Mouse (Mus musculus) C2C12 (cell line): ENCODE results near the gene Sart3.

Source experiments
- CEBPB ChIP-seq: IDR thresholded peaks from one replicate; pipeline ENCODE4 v1.6.1; 2011; ENCODE audit warnings: low read depth, mild to moderate bottlenecking, control low read depth, moderate library complexity
- CTCF ChIP-seq: IDR thresholded peaks from one replicate; pipeline ENCODE4 v1.5.1; 2011; ENCODE audit not compliant: control insufficient read depth, insufficient read depth, insufficient read length
- FOSL1 ChIP-seq: IDR thresholded peaks from one replicate; pipeline ENCODE4 v1.8.0; 2011; ENCODE audit warnings: mild to moderate bottlenecking, low read length; ENCODE audit not compliant: poor library complexity, insufficient read depth, severe bottlenecking
- MAX ChIP-seq: IDR thresholded peaks from one replicate; pipeline ENCODE4 v1.6.1; 2011; ENCODE audit warnings: mild to moderate bottlenecking, control low read depth
- MYOD1 ChIP-seq: IDR thresholded peaks from one replicate; pipeline ENCODE4 v1.6.1; 2011; ENCODE audit warnings: low read depth; ENCODE audit not compliant: control insufficient read depth, insufficient read length
- MYOG ChIP-seq: IDR thresholded peaks from one replicate; pipeline ENCODE4 v1.6.1; 2011; ENCODE audit not compliant: control insufficient read depth, insufficient read length; ENCODE audit errors: extremely low read depth
- USF1 ChIP-seq: IDR thresholded peaks from one replicate; pipeline ENCODE4 v1.6.1; 2011; ENCODE audit warnings: low read depth, mild to moderate bottlenecking, control low read depth, moderate library complexity

DNA sequence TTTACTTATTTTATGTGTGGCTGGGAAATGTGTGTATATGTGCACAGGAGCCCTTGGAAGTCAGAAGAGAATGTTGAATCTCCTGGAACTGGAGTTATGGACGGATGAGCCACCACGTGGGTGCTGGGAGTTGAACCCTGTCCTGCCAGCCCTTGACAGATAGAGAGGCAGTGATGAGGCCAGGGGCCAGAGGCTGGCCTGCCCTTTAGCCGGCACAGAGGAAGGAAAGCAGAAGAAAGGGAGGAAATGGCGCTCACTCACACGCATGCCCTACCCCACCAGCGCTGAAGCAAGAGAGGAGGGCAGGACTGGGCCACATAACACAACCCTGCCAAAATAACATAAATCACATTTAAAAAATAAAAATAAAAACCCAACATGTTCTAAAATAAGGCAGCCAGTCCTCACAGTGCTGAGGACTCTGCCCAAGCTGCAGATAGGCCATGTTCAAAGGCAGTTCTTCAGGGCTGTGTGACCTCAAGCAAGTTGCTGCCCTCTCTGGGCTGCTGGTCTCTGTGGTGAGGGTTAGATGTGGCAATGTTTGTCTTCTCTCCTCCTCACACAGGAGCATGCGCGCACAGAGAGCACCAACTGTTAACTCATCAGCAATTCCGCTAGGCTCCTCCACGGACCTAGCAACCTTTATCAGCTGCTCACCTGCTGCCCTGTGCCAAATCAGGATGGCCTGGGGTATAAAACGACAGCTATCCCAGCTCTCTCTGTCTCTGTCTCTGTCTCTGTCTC lies 18.3 kb upstream of the Sart3 start:
- TF ChIP-seq CTCF (no peak), USF1 (no peak), MYOG (no peak), MAX (no peak), MYOD1 (no peak), FOSL1 (no peak), CEBPB (no peak)
